Mouse (Mus musculus): Measurements from ENCODE around the gene Mettl9. TPM values are rescaled to one million over a fixed set of nuclear protein-coding genes. Genes with fewer than 3 reads are reported as not detected.

Mettl9 gene
- total RNA-seq, 2 experiments from 2014 or later = 108 to 126 TPM

GRCm38 (mm10) chr7:121043004-121043403 lies 8.8 kb downstream of the Mettl9 start:
- intact Hi-C loops (cut with DNase I) = no loop called here
- DNase-seq = no peak

GRCm38 (mm10) chr7:121043510-121043909 lies 9.3 kb downstream of the Mettl9 start:
- intact Hi-C loops (cut with DNase I) = no loop called here
- DNase-seq = no peak

- peak; percentile 43 to 69 for DNase-seq
- intact Hi-C loops (cut with DNase I) = no loop called here
These were observed 10.0 kb downstream of the Mettl9 start for GRCm38 (mm10) chr7:121044251-121044650.

- DNase-seq = no peak
- intact Hi-C loops (cut with DNase I) = no loop called here
These were observed 11.6 kb downstream of the Mettl9 start for GRCm38 (mm10) chr7:121045671-121046453.

- intact Hi-C loops (cut with DNase I) = no loop called here
- DNase-seq = no peak
These were observed 13.4 kb downstream of the Mettl9 start for GRCm38 (mm10) chr7:121047624-121048023.

GRCm38 (mm10) chr7:121053071-121053470 lies 18.8 kb downstream of the Mettl9 start:
- intact Hi-C loops (cut with DNase I) = no loop called here
- peak in 1 of 2 experiments; percentile 11 for DNase-seq

- intact Hi-C loops (cut with DNase I) = loop anchor here (5.0 kb wide), 1 partner anchor 222 kb away; no protein-coding TSS in a partner anchor
- DNase-seq = no peak
These were observed 25.4 kb downstream of the Mettl9 start for GRCm38 (mm10) chr7:121059477-121060218.

- intact Hi-C loops (cut with DNase I) = loop anchor here (1.0 to 5.0 kb wide), 3 partner anchors 44 to 227 kb away; no protein-coding TSS in a partner anchor
- DNase-seq = peak; percentile 47 to 57
These were observed 30.1 kb downstream of the Mettl9 start for GRCm38 (mm10) chr7:121064309-121064708.

- no peak for DNase-seq
- intact Hi-C loops (cut with DNase I) = no loop called here
These were observed 37.0 kb downstream of the Mettl9 start for GRCm38 (mm10) chr7:121071276-121071675.

GRCm38 (mm10) chr7:121072506-121072905 lies 38.3 kb downstream of the Mettl9 start:
- intact Hi-C loops (cut with DNase I) = no loop called here
- no peak for DNase-seq

- intact Hi-C loops (cut with DNase I) = no loop called here
These were observed 40.0 kb downstream of the Mettl9 start, which contains the start of gene Igsf6 for GRCm38 (mm10) chr7:121074281-121074680. Igsf6 (minus strand) TSS chr7:121074572.

GRCm38 (mm10) chr7:121074801-121075400 lies 40.7 kb downstream of the Mettl9 start:
- DNase-seq = peak; percentile 49 to 52
- intact Hi-C loops (cut with DNase I) = no loop called here

More at GRCm38 (mm10) chr7:121074281-121074680, 40.0 kb downstream of the Mettl9 start, which contains the start of gene Igsf6:
- peak; percentile 37 to 41 for DNase-seq

GRCm38 (mm10) chr7:121075416-121075815 lies 41.2 kb downstream of the Mettl9 start:
- intact Hi-C loops (cut with DNase I) = no loop called here
- no peak for DNase-seq

GRCm38 (mm10) chr7:121077311-121077710 lies 43.1 kb downstream of the Mettl9 start:
- intact Hi-C loops (cut with DNase I) = no loop called here
- DNase-seq = no peak

GRCm38 (mm10) chr7:121077829-121078228 lies 43.6 kb downstream of the Mettl9 start:
- peak; percentile 85 to 89 for DNase-seq
- intact Hi-C loops (cut with DNase I) = loop anchor here (1.0 kb wide), 1 partner anchor 42 kb away; no protein-coding TSS in a partner anchor

GRCm38 (mm10) chr7:121081350-121081749 lies 47.1 kb downstream of the Mettl9 start, which contains the start of gene Otoa:
Otoa (plus strand) TSS chr7:121081650.
- intact Hi-C loops (cut with DNase I) = no loop called here

GRCm38 (mm10) chr7:121081816-121082215 lies 47.6 kb downstream of the Mettl9 start:
- intact Hi-C loops (cut with DNase I) = no loop called here
- DNase-seq = no peak

More at GRCm38 (mm10) chr7:121081350-121081749, 47.1 kb downstream of the Mettl9 start, which contains the start of gene Otoa:
- no peak for DNase-seq

GRCm38 (mm10) chr7:121082949-121083513 lies 48.8 kb downstream of the Mettl9 start:
- intact Hi-C loops (cut with DNase I) = no loop called here
- peak; percentile 42 to 50 for DNase-seq

GRCm38 (mm10) chr7:121084840-121085453 lies 50.7 kb downstream of the Mettl9 start:
- intact Hi-C loops (cut with DNase I) = no loop called here
- peak; percentile 48 to 49 for DNase-seq

- intact Hi-C loops (cut with DNase I) = no loop called here
- DNase-seq = peak; percentile 82
These were observed 51.3 kb downstream of the Mettl9 start for GRCm38 (mm10) chr7:121085500-121085899.
